Mouse (Mus musculus) C2C12 (cell line): ENCODE results near the gene Cd300e.

ENCODE experiments used
- CEBPB ChIP-seq: IDR thresholded peaks from one replicate; pipeline ENCODE4 v1.6.1; 2011; ENCODE audit warnings: low read depth, mild to moderate bottlenecking, control low read depth, moderate library complexity
- CTCF ChIP-seq: IDR thresholded peaks from one replicate; pipeline ENCODE4 v1.5.1; 2011; ENCODE audit not compliant: control insufficient read depth, insufficient read depth, insufficient read length
- MAX ChIP-seq: IDR thresholded peaks from one replicate; pipeline ENCODE4 v1.6.1; 2011; ENCODE audit warnings: mild to moderate bottlenecking, control low read depth
- MYOD1 ChIP-seq: IDR thresholded peaks from one replicate; pipeline ENCODE4 v1.6.1; 2011; ENCODE audit warnings: low read depth; ENCODE audit not compliant: control insufficient read depth, insufficient read length
- MYOG ChIP-seq: IDR thresholded peaks from one replicate; pipeline ENCODE4 v1.6.1; 2011; ENCODE audit not compliant: control insufficient read depth, insufficient read length; ENCODE audit errors: extremely low read depth
- USF1 ChIP-seq: IDR thresholded peaks from one replicate; pipeline ENCODE4 v1.6.1; 2011; ENCODE audit warnings: low read depth, mild to moderate bottlenecking, control low read depth, moderate library complexity

DNA sequence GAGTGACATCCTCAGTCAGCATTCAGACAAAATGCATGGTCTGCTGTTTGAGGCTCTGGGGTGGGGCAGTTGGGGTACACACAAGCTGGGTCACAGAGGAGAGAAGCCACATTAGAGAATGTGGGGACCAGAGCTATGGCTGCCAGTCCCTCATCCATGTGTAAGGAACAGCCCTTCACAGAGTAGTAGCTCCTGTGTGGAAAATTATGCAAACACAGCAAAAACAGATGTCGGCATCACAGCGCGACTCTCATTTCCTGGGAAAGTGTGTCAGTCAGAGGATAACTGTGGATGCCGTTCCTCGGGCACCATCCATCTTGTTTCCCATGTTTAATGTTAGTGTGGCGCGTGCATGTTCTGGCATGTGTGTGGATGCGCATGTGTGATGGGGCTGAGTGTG is 46.2 kb upstream of the Cd300e start:
- TF ChIP-seq CTCF = no peak
- no peak for TF ChIP-seq USF1
- TF ChIP-seq CEBPB = no peak
- TF ChIP-seq MYOG = no peak
- no peak for TF ChIP-seq MYOD1
- TF ChIP-seq MAX = no peak
